Mouse (Mus musculus): ENCODE measurements around the gene Clca3b. TPM values are rescaled to one million over a fixed set of nuclear protein-coding genes. Genes with fewer than 3 reads are reported as not detected.

Gene Clca3b
- polyA plus RNA-seq (2015; fragmentation: Illumina TruSeq; extraction: RNeasy Lipid Tissue Mini Kit (QIAGEN cat#74804); ENCODE audit: low read depth, low replicate concordance), result not detected

GRCm38 (mm10) chr3:144849014-144849556 lies at the start of gene Clca3b:
Clca3b (minus strand) TSS chr3:144849357.

DNA sequence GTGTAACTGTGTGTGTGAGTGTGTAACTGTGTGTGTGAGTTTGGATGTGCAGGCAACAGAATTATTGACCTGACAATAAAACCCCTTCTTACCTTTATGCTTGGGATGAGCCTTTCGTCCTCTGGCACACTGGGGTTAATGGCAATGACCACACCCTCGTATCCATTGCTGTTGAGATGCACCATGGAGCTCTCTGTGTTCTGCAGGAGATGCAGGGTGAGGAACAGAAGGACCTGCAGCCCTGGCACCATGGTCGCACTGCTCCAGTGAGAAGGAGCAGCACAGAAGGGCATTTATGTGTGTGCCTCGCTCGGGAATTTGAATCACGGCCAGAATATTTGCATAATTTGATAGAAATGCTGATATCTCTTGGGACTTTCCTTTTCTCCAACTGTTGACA lies 29.9 kb downstream of the Clca3b start, which contains the start of gene Clca3a2:
TSS of gene Clca3a2 (minus strand) at position 276 of the 400 bp plus-strand sequence.

Other genes with a start within 250 kb of the Clca3b start
- 54.3 TPM for gene Sh3glb1, start 129.0 kb downstream of the Clca3b start, polyA plus RNA-seq (2015; fragmentation: Illumina TruSeq; extraction: RNeasy Lipid Tissue Mini Kit (QIAGEN cat#74804); ENCODE audit: low read depth, low replicate concordance)
- gene Clca3a1, start 88.4 kb downstream of the Clca3b start, polyA plus RNA-seq (2015; fragmentation: Illumina TruSeq; extraction: RNeasy Lipid Tissue Mini Kit (QIAGEN cat#74804); ENCODE audit: low read depth, low replicate concordance), result 0.24 TPM
- gene Clca3a2, start 29.9 kb downstream of the Clca3b start, polyA plus RNA-seq (2015; fragmentation: Illumina TruSeq; extraction: RNeasy Lipid Tissue Mini Kit (QIAGEN cat#74804); ENCODE audit: low read depth, low replicate concordance), result not detected
- gene Clca4b, start 83.2 kb upstream of the Clca3b start, polyA plus RNA-seq (2015; fragmentation: Illumina TruSeq; extraction: RNeasy Lipid Tissue Mini Kit (QIAGEN cat#74804); ENCODE audit: low read depth, low replicate concordance), result not detected
- gene Clca4a, start 125.7 kb upstream of the Clca3b start, polyA plus RNA-seq (2015; fragmentation: Illumina TruSeq; extraction: RNeasy Lipid Tissue Mini Kit (QIAGEN cat#74804); ENCODE audit: low read depth, low replicate concordance), result not detected
- not detected for gene Clca1, start 183.4 kb upstream of the Clca3b start, polyA plus RNA-seq (2015; fragmentation: Illumina TruSeq; extraction: RNeasy Lipid Tissue Mini Kit (QIAGEN cat#74804); ENCODE audit: low read depth, low replicate concordance)